Mouse (Mus musculus): ENCODE data around the gene Mypop. TPM values are rescaled to one million over a fixed set of nuclear protein-coding genes. Genes with fewer than 3 reads are reported as not detected.

Gene Mypop
- total RNA-seq, 2 experiments from 2014 or later = 50.6 to 61.2 TPM

- Histone ChIP-seq H3K27ac (peak overlapping the region; percentile 94), H3K4me3 (peak overlapping the region; percentile 80)
- no peak for DNase-seq (ENCODE audit: extremely low spot score in 1 of 2, low spot score in 2 of 2)
- TF ChIP-seq CTCF (IDR thresholded peaks at IDR 0.05) = no peak
- intact Hi-C loops (cut with DNase I) = loop anchor here (1.0 to 5.0 kb wide), 3 partner anchors 11 to 94 kb away; partner anchors contain the start of gene Nova2
Measured at GRCm38 (mm10) chr7:18991660-18992293, 732 bp downstream of the Mypop start.

GRCm38 (mm10) chr7:18992294-18992675 lies 1.2 kb downstream of the Mypop start:
- DNase-seq (ENCODE audit: extremely low spot score in 1 of 2, low spot score in 2 of 2) = peak; percentile 61 to 63
- Histone ChIP-seq H3K4me3 (peak overlapping the region; percentile 80), H3K27ac (peak overlapping the region; percentile 94)
- TF ChIP-seq CTCF (IDR thresholded peaks at IDR 0.05) = no peak
- intact Hi-C loops (cut with DNase I) = loop anchor here (5.0 kb wide), 1 partner anchor 95 kb away; no protein-coding TSS in a partner anchor

GRCm38 (mm10) chr7:18993036-18993435 lies 2.0 kb downstream of the Mypop start:
- no peak overlapping the region for H3K27ac ChIP-seq
- DNase-seq (ENCODE audit: extremely low spot score in 1 of 2, low spot score in 2 of 2) = no peak
- H3K4me3 ChIP-seq = peak overlapping the region; percentile 80
- intact Hi-C loops (cut with DNase I) = loop anchor here (5.0 kb wide), 1 partner anchor 96 kb away; no protein-coding TSS in a partner anchor
- no peak for TF ChIP-seq CTCF (IDR thresholded peaks at IDR 0.05)

- no peak for DNase-seq (ENCODE audit: extremely low spot score in 1 of 2, low spot score in 2 of 2)
- H3K4me3 ChIP-seq = no peak overlapping the region
- intact Hi-C loops (cut with DNase I) = no loop called here
- H3K27ac ChIP-seq = no peak overlapping the region
- peak; percentile 23 for TF ChIP-seq CTCF (IDR thresholded peaks at IDR 0.05)
Measured at GRCm38 (mm10) chr7:18998835-18999234, 7.8 kb downstream of the Mypop start.

- intact Hi-C loops (cut with DNase I) = loop anchor here (10.0 kb wide), 1 partner anchor 714 kb away; the partner anchor contains the start of gene Tomm40
- no peak for DNase-seq (ENCODE audit: extremely low spot score in 1 of 2, low spot score in 2 of 2)
- Histone ChIP-seq H3K27ac (no peak overlapping the region), H3K4me3 (no peak overlapping the region)
- no peak for TF ChIP-seq CTCF (IDR thresholded peaks at IDR 0.05)
Measured at GRCm38 (mm10) chr7:19000421-19000820, 9.4 kb downstream of the Mypop start.

- no peak overlapping the region for H3K4me3 ChIP-seq
- H3K27ac ChIP-seq = peak overlapping the region; percentile 5
- intact Hi-C loops (cut with DNase I) = loop anchor here (10.0 kb wide), 1 partner anchor 714 kb away; the partner anchor contains the start of gene Tomm40
- DNase-seq (ENCODE audit: extremely low spot score in 1 of 2, low spot score in 2 of 2) = no peak
- TF ChIP-seq CTCF (IDR thresholded peaks at IDR 0.05) = no peak
Measured at GRCm38 (mm10) chr7:19001066-19001806, 10.2 kb downstream of the Mypop start.

- TF ChIP-seq CTCF (IDR thresholded peaks at IDR 0.05) = no peak
- intact Hi-C loops (cut with DNase I) = loop anchor here (1.0 to 10.0 kb wide), 2 partner anchors 10 to 713 kb away; partner anchors contain the start of genes Mypop and Tomm40
- Histone ChIP-seq H3K27ac (peak overlapping the region; percentile 94), H3K4me3 (no peak overlapping the region)
- DNase-seq (ENCODE audit: extremely low spot score in 1 of 2, low spot score in 2 of 2) = no peak
Measured at GRCm38 (mm10) chr7:19001807-19002085, 10.7 kb downstream of the Mypop start.

- H3K27ac ChIP-seq = peak overlapping the region; percentile 94
- TF ChIP-seq CTCF (IDR thresholded peaks at IDR 0.05) = no peak
- intact Hi-C loops (cut with DNase I) = loop anchor here (1.0 to 10.0 kb wide), 2 partner anchors 11 to 713 kb away; partner anchors contain the start of genes Mypop and Tomm40
- peak in 1 of 2 experiments; percentile 9 for DNase-seq (ENCODE audit: extremely low spot score in 1 of 2, low spot score in 2 of 2)
- no peak overlapping the region for H3K4me3 ChIP-seq
Measured at GRCm38 (mm10) chr7:19002115-19002514, 11.1 kb downstream of the Mypop start.

- intact Hi-C loops (cut with DNase I) = loop anchor here (1.0 to 10.0 kb wide), 2 partner anchors 12 to 712 kb away; partner anchors contain the start of genes Mypop and Tomm40
- peak; percentile 71 to 76 for DNase-seq (ENCODE audit: extremely low spot score in 1 of 2, low spot score in 2 of 2)
- Histone ChIP-seq H3K27ac (peak overlapping the region; percentile 94), H3K4me3 (peak overlapping the region; percentile 46)
- TF ChIP-seq CTCF (IDR thresholded peaks at IDR 0.05) = no peak
Measured at GRCm38 (mm10) chr7:19002848-19003498, 11.9 kb downstream of the Mypop start.

GRCm38 (mm10) chr7:19003902-19004630 lies 13.0 kb downstream of the Mypop start, which contains the start of gene Irf2bp1:
Irf2bp1 (plus strand) TSS chr7:19004044.
- intact Hi-C loops (cut with DNase I) = loop anchor here (10.0 kb wide), 1 partner anchor 711 kb away; the partner anchor contains the start of gene Tomm40
- H3K27ac ChIP-seq = peak within 1 kb of the TSS; percentile 94
- no peak for TF ChIP-seq CTCF (IDR thresholded peaks at IDR 0.05)
- peak; percentile 93 to 94 for DNase-seq (ENCODE audit: extremely low spot score in 1 of 2, low spot score in 2 of 2)
- H3K4me3 ChIP-seq = peak within 1 kb of the TSS; percentile 88

GRCm38 (mm10) chr7:19004631-19005079 lies 13.6 kb downstream of the Mypop start:
- no peak for DNase-seq (ENCODE audit: extremely low spot score in 1 of 2, low spot score in 2 of 2)
- intact Hi-C loops (cut with DNase I) = loop anchor here (10.0 kb wide), 1 partner anchor 710 kb away; the partner anchor contains the start of gene Tomm40
- TF ChIP-seq CTCF (IDR thresholded peaks at IDR 0.05) = no peak
- Histone ChIP-seq H3K27ac (peak overlapping the region; percentile 93), H3K4me3 (peak overlapping the region; percentile 88)
